Mouse (Mus musculus): ENCODE measurements at regions not wholly inside any gene's neighbourhood (a gene's known extent, or its start where the extent isn't known, plus 50 kb on each side); places are given as distances from the start of the nearest gene placed in this dataset.

DNA sequence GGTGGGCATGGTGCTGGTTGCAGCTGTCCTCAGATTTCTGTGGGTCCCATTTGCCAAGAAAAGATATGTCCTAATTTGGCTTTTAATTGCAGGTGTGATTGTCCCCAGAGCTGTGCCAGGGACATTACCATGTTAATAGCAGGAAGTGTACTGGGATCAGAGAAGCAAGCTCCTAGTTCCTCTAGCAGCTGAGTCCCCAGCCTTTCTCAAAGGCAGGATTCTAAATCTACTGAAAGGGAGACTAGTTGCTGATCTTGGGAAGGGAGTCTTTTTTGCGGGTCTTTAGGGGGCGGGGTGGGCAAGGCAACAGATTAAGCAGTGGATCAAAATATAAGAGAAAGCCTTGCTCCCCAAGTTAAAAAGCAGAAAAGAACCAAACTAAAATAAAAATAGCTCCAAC lies 122.3 kb upstream of the Ankrd55 start:
- WGBS: 55% methylated on average over 2 of the region's 2 CpGs
- no peaks in the 10 kb centered on the region for H3K27me3 ChIP-seq
- no peak for ATAC-seq (ENCODE audit: insufficient number of reproducible peaks, insufficient read depth, low FRiP score, low TSS enrichment, low read depth)
- H3K9me3 ChIP-seq: no peaks in the 10 kb centered on the region
- no peak overlapping the region for H3K4me2 ChIP-seq
- no peaks in the 10 kb centered on the region for H3K36me3 ChIP-seq
- 0 out of 2 replicates have a peak overlapping the region, but pooled peaks have one; percentile 9 for H3K27ac ChIP-seq
- H3K4me1 ChIP-seq (replicated peaks): peaks cover 12% of the 10 kb centered on the region
- no peak overlapping the region for H3K4me3 ChIP-seq (replicated peaks)
- H3K9ac ChIP-seq (replicated peaks): no peak overlapping the region

DNA sequence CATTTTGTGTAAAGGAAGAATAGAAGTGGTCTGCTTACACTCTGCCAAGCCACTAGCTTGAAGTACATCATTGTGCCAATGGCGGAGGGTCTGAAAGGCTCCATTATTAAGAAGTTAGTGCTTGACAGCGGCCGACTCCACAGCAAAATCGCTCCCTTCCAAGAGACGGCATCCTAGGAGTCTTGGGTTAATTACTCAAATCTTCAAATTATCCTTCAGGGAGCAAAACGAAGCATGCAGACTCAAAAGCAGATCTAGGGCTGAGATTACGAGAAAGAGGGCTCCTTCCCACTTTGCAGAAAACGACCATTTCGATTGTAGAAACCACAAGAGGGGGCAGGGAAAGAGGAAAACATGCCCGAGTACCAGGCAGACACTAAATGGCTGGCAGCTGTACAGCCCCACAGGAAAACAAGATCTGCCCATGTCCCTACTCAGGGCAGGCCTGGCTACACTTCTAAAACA lies 121.9 kb upstream of the Ankrd55 start:
- Histone ChIP-seq H3K27ac (peak overlapping the region; percentile 9; the same call in 1 of the 2 replicates), H3K4me3 (replicated peaks) (no peak overlapping the region), H3K4me1 (replicated peaks) (peaks cover 12% of the 10 kb centered on the region), H3K9me3 (no peaks in the 10 kb centered on the region), H3K9ac (replicated peaks) (no peak overlapping the region), H3K27me3 (no peaks in the 10 kb centered on the region), H3K4me2 (no peak overlapping the region; the same call in 1 of the 2 replicates), H3K36me3 (no peaks in the 10 kb centered on the region)
- ATAC-seq (ENCODE audit: insufficient number of reproducible peaks, insufficient read depth, low FRiP score, low TSS enrichment, low read depth): no peak
- 56% methylated on average over 10 of the region's 10 CpGs for WGBS

- no peaks in the 10 kb centered on the region for H3K27me3 ChIP-seq
- H3K9me3 ChIP-seq: no peaks in the 10 kb centered on the region
- no peak overlapping the region for H3K4me3 ChIP-seq (replicated peaks)
- no peak overlapping the region for H3K27ac ChIP-seq
- 90% methylated on average over 3 of the region's 3 CpGs for WGBS
- no peaks in the 10 kb centered on the region for H3K36me3 ChIP-seq
- ATAC-seq (ENCODE audit: insufficient number of reproducible peaks, insufficient read depth, low FRiP score, low TSS enrichment, low read depth): no peak
- no peak overlapping the region for H3K4me2 ChIP-seq
- no peak overlapping the region for H3K9ac ChIP-seq (replicated peaks)
- H3K4me1 ChIP-seq (replicated peaks): peaks cover 12% of the 10 kb centered on the region
Measured at GRCm38 (mm10) chr13:112168468-112168867, 119.8 kb upstream of the Ankrd55 start.

GRCm38 (mm10) chr13:112170872-112171271 lies 117.4 kb upstream of the Ankrd55 start:
- Histone ChIP-seq H3K27ac (no peak overlapping the region), H3K4me3 (replicated peaks) (no peak overlapping the region), H3K4me1 (replicated peaks) (peaks cover 8% of the 10 kb centered on the region), H3K36me3 (no peaks in the 10 kb centered on the region), H3K27me3 (no peaks in the 10 kb centered on the region), H3K9ac (replicated peaks) (no peak overlapping the region), H3K4me2 (no peak overlapping the region), H3K9me3 (no peaks in the 10 kb centered on the region)
- WGBS: 89% methylated on average over 3 of the region's 3 CpGs
- no peak for ATAC-seq (ENCODE audit: insufficient number of reproducible peaks, insufficient read depth, low FRiP score, low TSS enrichment, low read depth)

DNA sequence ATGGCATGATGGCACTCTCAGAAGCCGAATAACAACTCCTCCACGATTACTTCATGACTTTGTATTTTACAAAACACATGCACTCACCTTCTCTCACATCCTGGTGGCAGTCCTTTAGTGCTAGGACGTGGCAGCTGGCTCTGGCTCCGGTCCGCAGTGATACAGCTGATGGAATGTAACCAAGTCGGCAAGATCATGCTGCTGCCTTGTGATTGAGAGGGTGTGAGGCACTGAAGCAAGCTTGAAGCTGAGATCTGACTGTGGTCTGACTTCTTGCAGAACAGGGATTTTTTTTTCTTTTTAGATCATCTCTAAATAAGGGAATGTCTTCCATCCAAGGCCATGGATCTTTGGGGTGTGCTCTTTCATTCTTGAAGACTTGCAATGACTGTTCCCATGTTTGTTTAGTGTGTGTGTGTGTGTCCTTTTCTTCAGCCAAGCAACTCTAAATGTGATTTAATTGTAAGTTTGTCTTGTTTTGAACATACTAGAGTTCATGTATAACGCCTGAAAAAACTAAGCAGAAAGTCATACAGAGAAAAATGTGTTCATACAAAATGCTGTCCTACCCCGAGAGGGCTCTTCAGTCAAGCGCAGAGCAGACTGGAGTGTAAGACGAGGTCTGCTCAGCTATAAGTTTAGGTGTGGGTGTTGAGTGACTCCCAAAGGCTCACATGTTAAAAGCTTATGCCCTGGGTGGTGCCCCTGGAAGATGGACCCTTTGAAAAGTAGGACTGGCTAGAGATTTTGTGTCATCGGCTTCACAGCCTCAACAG lies 116.1 kb upstream of the Ankrd55 start:
- H3K4me2 ChIP-seq: no peak overlapping the region
- no peak for ATAC-seq (ENCODE audit: insufficient number of reproducible peaks, insufficient read depth, low FRiP score, low TSS enrichment, low read depth)
- H3K27ac ChIP-seq: no peak overlapping the region
- no peaks in the 10 kb centered on the region for H3K36me3 ChIP-seq
- 84% methylated on average over 11 of the region's 11 CpGs for WGBS
- H3K4me3 ChIP-seq (replicated peaks): no peak overlapping the region
- H3K27me3 ChIP-seq: no peaks in the 10 kb centered on the region
- H3K9ac ChIP-seq (replicated peaks): no peak overlapping the region
- no peaks in the 10 kb centered on the region for H3K9me3 ChIP-seq
- H3K4me1 ChIP-seq (replicated peaks): no peaks in the 10 kb centered on the region

GRCm38 (mm10) chr13:112173973-112174372 lies 114.3 kb upstream of the Ankrd55 start:
- Histone ChIP-seq H3K36me3 (no peaks in the 10 kb centered on the region), H3K27ac (no peak overlapping the region), H3K9ac (replicated peaks) (no peak overlapping the region), H3K27me3 (no peaks in the 10 kb centered on the region), H3K4me3 (replicated peaks) (no peak overlapping the region), H3K9me3 (no peaks in the 10 kb centered on the region), H3K4me1 (replicated peaks) (no peaks in the 10 kb centered on the region), H3K4me2 (no peak overlapping the region)
- WGBS: 87% methylated on average over 8 of the region's 8 CpGs
- ATAC-seq (ENCODE audit: insufficient number of reproducible peaks, insufficient read depth, low FRiP score, low TSS enrichment, low read depth): no peak

DNA sequence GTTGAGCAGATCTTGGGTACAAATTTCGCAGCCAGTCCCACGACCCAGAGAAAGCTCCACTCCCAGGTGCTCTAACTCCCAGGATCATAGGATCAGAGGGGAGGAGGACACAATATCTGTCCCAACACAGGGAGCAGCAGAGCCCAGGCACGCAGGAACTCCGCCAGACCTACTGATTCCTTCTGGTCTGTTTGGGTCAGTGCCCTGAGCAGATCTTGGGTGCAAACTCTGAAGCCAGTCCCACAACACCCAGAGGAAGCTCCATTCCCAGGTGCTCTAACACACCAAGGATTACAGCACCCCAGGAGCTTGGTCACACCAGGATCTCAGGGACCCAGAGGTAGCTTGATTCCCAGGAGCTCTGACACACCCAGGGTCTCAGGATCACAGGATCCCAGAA lies 110.2 kb upstream of the Ankrd55 start:
- H3K9me3 ChIP-seq: no peaks in the 10 kb centered on the region
- no peak overlapping the region for H3K27ac ChIP-seq
- H3K4me3 ChIP-seq (replicated peaks): no peak overlapping the region
- H3K4me2 ChIP-seq: no peak overlapping the region
- no peaks in the 10 kb centered on the region for H3K4me1 ChIP-seq (replicated peaks)
- no peak overlapping the region for H3K9ac ChIP-seq (replicated peaks)
- ATAC-seq (ENCODE audit: insufficient number of reproducible peaks, insufficient read depth, low FRiP score, low TSS enrichment, low read depth): no peak
- no peaks in the 10 kb centered on the region for H3K36me3 ChIP-seq
- WGBS: 90% methylated on average over 4 of the region's 4 CpGs
- H3K27me3 ChIP-seq: no peaks in the 10 kb centered on the region

GRCm38 (mm10) chr13:112183996-112184395 lies 104.3 kb upstream of the Ankrd55 start:
- no peak overlapping the region for H3K4me3 ChIP-seq (replicated peaks)
- H3K4me1 ChIP-seq (replicated peaks): peaks cover 13% of the 10 kb centered on the region; the same call in 1 of the 2 replicates
- 95% methylated on average over 10 of the region's 10 CpGs for WGBS
- no peaks in the 10 kb centered on the region for H3K27me3 ChIP-seq
- H3K27ac ChIP-seq: no peak overlapping the region
- no peak overlapping the region for H3K4me2 ChIP-seq
- no peaks in the 10 kb centered on the region for H3K36me3 ChIP-seq
- H3K9ac ChIP-seq (replicated peaks): no peak overlapping the region
- H3K9me3 ChIP-seq: no peaks in the 10 kb centered on the region
- ATAC-seq (ENCODE audit: insufficient number of reproducible peaks, insufficient read depth, low FRiP score, low TSS enrichment, low read depth): no peak

- Histone ChIP-seq H3K4me1 (replicated peaks) (peaks cover 16% of the 10 kb centered on the region), H3K4me3 (replicated peaks) (no peak overlapping the region), H3K36me3 (no peaks in the 10 kb centered on the region), H3K9me3 (no peaks in the 10 kb centered on the region), H3K27ac (no peak overlapping the region), H3K27me3 (no peaks in the 10 kb centered on the region), H3K4me2 (no peak overlapping the region), H3K9ac (replicated peaks) (no peak overlapping the region)
- WGBS: 49% methylated on average over 7 of the region's 12 CpGs
- no peak for ATAC-seq (ENCODE audit: insufficient number of reproducible peaks, insufficient read depth, low FRiP score, low TSS enrichment, low read depth)
Measured at GRCm38 (mm10) chr13:112185116-112185515, 103.1 kb upstream of the Ankrd55 start.

GRCm38 (mm10) chr13:112187226-112187625 lies 101.0 kb upstream of the Ankrd55 start:
- Histone ChIP-seq H3K9ac (replicated peaks) (no peak overlapping the region), H3K27ac (no peak overlapping the region), H3K4me2 (no peak overlapping the region), H3K9me3 (no peaks in the 10 kb centered on the region), H3K27me3 (no peaks in the 10 kb centered on the region), H3K36me3 (no peaks in the 10 kb centered on the region), H3K4me3 (replicated peaks) (no peak overlapping the region), H3K4me1 (replicated peaks) (peaks cover 16% of the 10 kb centered on the region)
- 68% methylated on average over 3 of the region's 3 CpGs for WGBS
- ATAC-seq (ENCODE audit: insufficient number of reproducible peaks, insufficient read depth, low FRiP score, low TSS enrichment, low read depth): no peak

DNA sequence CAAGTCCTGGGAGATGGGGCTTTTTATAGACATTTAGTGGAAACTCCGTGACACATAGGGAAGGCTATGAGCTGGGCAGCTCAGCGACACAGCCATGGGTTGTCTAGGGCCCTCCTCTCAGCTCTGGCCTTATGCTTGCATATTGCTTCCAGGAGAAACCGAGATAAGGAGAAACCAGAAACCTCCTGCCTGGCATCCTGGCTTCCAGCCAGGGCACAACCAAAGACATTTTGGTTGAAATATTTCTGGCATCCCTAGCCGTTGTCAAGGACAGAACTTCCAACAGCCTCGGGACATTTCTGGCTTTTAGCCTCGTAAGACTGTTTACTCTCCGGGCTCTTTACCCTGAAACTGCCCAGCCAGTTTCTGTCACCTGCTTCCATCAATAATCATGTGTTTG lies 99.9 kb upstream of the Ankrd55 start:
- Histone ChIP-seq H3K36me3 (no peaks in the 10 kb centered on the region), H3K4me2 (no peak overlapping the region), H3K9me3 (no peaks in the 10 kb centered on the region), H3K4me3 (replicated peaks) (no peak overlapping the region), H3K27ac (no peak overlapping the region), H3K27me3 (no peaks in the 10 kb centered on the region), H3K9ac (replicated peaks) (no peak overlapping the region), H3K4me1 (replicated peaks) (peaks cover 16% of the 10 kb centered on the region)
- no peak for ATAC-seq (ENCODE audit: insufficient number of reproducible peaks, insufficient read depth, low FRiP score, low TSS enrichment, low read depth)
- 73% methylated on average over 7 of the region's 7 CpGs for WGBS
